Mouse (Mus musculus): ENCODE measurements around the gene Actrt3. TPM values are rescaled to one million over a fixed set of nuclear protein-coding genes. Genes with fewer than 3 reads are reported as not detected.
A peak's percentile ranks its signal among the peaks of the same experiment; 100 is the strongest.

The Actrt3 gene
- polyA plus RNA-seq (2016; fragmentation: Nextera tagmentation; extraction: Ambion mirVana), result not detected in 2 replicates

- H3K4me1 ChIP-seq (replicated peaks), result peaks cover 12% of the 10 kb centered on the region
- ATAC-seq (ENCODE audit: insufficient number of reproducible peaks, low FRiP score), result no peak
- H3K4me2 ChIP-seq, result peak within 1 kb of the TSS; percentile 88
- H3K4me3 ChIP-seq, result peak within 1 kb of the TSS; percentile 55
- H3K9ac ChIP-seq, result peak within 1 kb of the TSS; percentile 63
- peaks cover 12% of the 10 kb centered on the region for H3K27me3 ChIP-seq (replicated peaks)
- H3K27ac ChIP-seq (ENCODE audit: poor library complexity, severe bottlenecking), result no peak within 1 kb of the TSS
- 1% methylated on average over 32 of the region's 32 CpGs for WGBS
- H3K36me3 ChIP-seq, result peaks cover 9% of the 10 kb centered on the region
- H3K9me3 ChIP-seq (replicated peaks), result no peaks in the 10 kb centered on the region
Observed at GRCm38 (mm10) chr3:30599711-30600545, at the start of gene Actrt3. TSS of gene Actrt3 (minus strand) at chr3:30599939.

- Histone ChIP-seq H3K9ac (no peak overlapping the region), H3K27me3 (replicated peaks) (peaks cover 40% of the 10 kb centered on the region), H3K4me1 (replicated peaks) (peaks cover 12% of the 10 kb centered on the region), H3K4me2 (no peak overlapping the region), H3K36me3 (no peaks in the 10 kb centered on the region), H3K4me3 (no peak overlapping the region), H3K27ac (ENCODE audit: poor library complexity, severe bottlenecking) (no peak overlapping the region), H3K9me3 (replicated peaks) (no peaks in the 10 kb centered on the region)
- ATAC-seq (ENCODE audit: insufficient number of reproducible peaks, low FRiP score), result no peak
- 98% methylated on average over 2 of the region's 2 CpGs for WGBS
Observed at GRCm38 (mm10) chr3:30648466-30648865, 48.7 kb upstream of the Actrt3 start.

GRCm38 (mm10) chr3:30647440-30648090, 47.8 kb upstream of the Actrt3 start, which contains the start of gene Lrrc34:
TSS of gene Lrrc34 (minus strand) at chr3:30647869.
- no peak within 1 kb of the TSS for H3K27ac ChIP-seq (ENCODE audit: poor library complexity, severe bottlenecking)
- peaks cover 12% of the 10 kb centered on the region for H3K4me1 ChIP-seq (replicated peaks)
- ATAC-seq (ENCODE audit: insufficient number of reproducible peaks, low FRiP score), result peak; percentile 75
- peak within 1 kb of the TSS; percentile 77 for H3K9ac ChIP-seq
- H3K27me3 ChIP-seq (replicated peaks), result peaks cover 40% of the 10 kb centered on the region
- peak within 1 kb of the TSS; percentile 52 for H3K4me3 ChIP-seq
- under 1% methylated on average over 25 of the region's 25 CpGs for WGBS
- H3K36me3 ChIP-seq, result no peaks in the 10 kb centered on the region
- H3K4me2 ChIP-seq, result peak within 1 kb of the TSS; percentile 94
- no peaks in the 10 kb centered on the region for H3K9me3 ChIP-seq (replicated peaks)

GRCm38 (mm10) chr3:30646761-30647160, 47.0 kb upstream of the Actrt3 start:
- WGBS, result 45% methylated on average over 8 of the region's 8 CpGs
- H3K4me3 ChIP-seq, result no peak overlapping the region
- H3K9ac ChIP-seq, result no peak overlapping the region
- H3K4me1 ChIP-seq (replicated peaks), result peaks cover 12% of the 10 kb centered on the region
- ATAC-seq (ENCODE audit: insufficient number of reproducible peaks, low FRiP score), result no peak
- H3K36me3 ChIP-seq, result no peaks in the 10 kb centered on the region
- no peak overlapping the region for H3K4me2 ChIP-seq
- H3K27ac ChIP-seq (ENCODE audit: poor library complexity, severe bottlenecking), result no peak overlapping the region
- H3K27me3 ChIP-seq (replicated peaks), result peaks cover 33% of the 10 kb centered on the region
- no peaks in the 10 kb centered on the region for H3K9me3 ChIP-seq (replicated peaks)

GRCm38 (mm10) chr3:30644207-30644606, 44.5 kb upstream of the Actrt3 start, which contains the start of gene Lrriq4:
TSS of gene Lrriq4 (plus strand) at chr3:30644507.
- no peak for ATAC-seq (ENCODE audit: insufficient number of reproducible peaks, low FRiP score)
- Histone ChIP-seq H3K36me3 (no peaks in the 10 kb centered on the region), H3K4me2 (no peak within 1 kb of the TSS), H3K9ac (no peak within 1 kb of the TSS), H3K27ac (ENCODE audit: poor library complexity, severe bottlenecking) (no peak within 1 kb of the TSS), H3K4me3 (no peak within 1 kb of the TSS), H3K4me1 (replicated peaks) (peaks cover 6% of the 10 kb centered on the region; the same call in 1 of the 2 replicates), H3K27me3 (replicated peaks) (peaks cover 10% of the 10 kb centered on the region), H3K9me3 (replicated peaks) (no peaks in the 10 kb centered on the region)
- 56% methylated on average over 2 of the region's 2 CpGs for WGBS

- Histone ChIP-seq H3K36me3 (0 out of 2 replicates have a peak, but pooled peaks cover 3% of the 10 kb centered on the region), H3K27me3 (replicated peaks) (no peaks in the 10 kb centered on the region), H3K4me1 (replicated peaks) (no peaks in the 10 kb centered on the region), H3K9ac (no peak overlapping the region), H3K9me3 (replicated peaks) (no peaks in the 10 kb centered on the region), H3K4me3 (no peak overlapping the region), H3K27ac (ENCODE audit: poor library complexity, severe bottlenecking) (no peak overlapping the region), H3K4me2 (no peak overlapping the region)
- ATAC-seq (ENCODE audit: insufficient number of reproducible peaks, low FRiP score), result no peak
- WGBS, result 78% methylated on average over 4 of the region's 4 CpGs
Observed at GRCm38 (mm10) chr3:30635629-30636028, 35.9 kb upstream of the Actrt3 start.

GRCm38 (mm10) chr3:30633681-30634080, 33.9 kb upstream of the Actrt3 start:
- 55% methylated on average over 3 of the region's 3 CpGs for WGBS
- no peak overlapping the region for H3K9ac ChIP-seq
- H3K4me2 ChIP-seq, result no peak overlapping the region
- H3K4me1 ChIP-seq (replicated peaks), result no peaks in the 10 kb centered on the region
- 0 out of 2 replicates have a peak, but pooled peaks cover 3% of the 10 kb centered on the region for H3K36me3 ChIP-seq
- no peak for ATAC-seq (ENCODE audit: insufficient number of reproducible peaks, low FRiP score)
- H3K9me3 ChIP-seq (replicated peaks), result no peaks in the 10 kb centered on the region
- H3K4me3 ChIP-seq, result no peak overlapping the region
- H3K27ac ChIP-seq (ENCODE audit: poor library complexity, severe bottlenecking), result no peak overlapping the region
- no peaks in the 10 kb centered on the region for H3K27me3 ChIP-seq (replicated peaks)

GRCm38 (mm10) chr3:30620132-30620531, 20.4 kb upstream of the Actrt3 start:
- H3K27me3 ChIP-seq (replicated peaks), result no peaks in the 10 kb centered on the region

GRCm38 (mm10) chr3:30610930-30611329, 11.2 kb upstream of the Actrt3 start:
- no peaks in the 10 kb centered on the region for H3K27me3 ChIP-seq (replicated peaks)
- H3K9ac ChIP-seq, result no peak overlapping the region
- peaks cover 73% of the 10 kb centered on the region for H3K36me3 ChIP-seq
- 0 out of 2 replicates have a peak, but pooled peaks cover 2% of the 10 kb centered on the region for H3K4me1 ChIP-seq (replicated peaks)
- no peak for ATAC-seq (ENCODE audit: insufficient number of reproducible peaks, low FRiP score)
- WGBS, result 87% methylated on average over 4 of the region's 4 CpGs
- H3K9me3 ChIP-seq (replicated peaks), result no peaks in the 10 kb centered on the region
- no peak overlapping the region for H3K4me3 ChIP-seq
- no peak overlapping the region for H3K4me2 ChIP-seq
- no peak overlapping the region for H3K27ac ChIP-seq (ENCODE audit: poor library complexity, severe bottlenecking)

More at GRCm38 (mm10) chr3:30620132-30620531, 20.4 kb upstream of the Actrt3 start:
- Histone ChIP-seq H3K4me2 (no peak overlapping the region), H3K36me3 (peaks cover 49% of the 10 kb centered on the region), H3K4me1 (replicated peaks) (no peaks in the 10 kb centered on the region), H3K4me3 (no peak overlapping the region), H3K9ac (no peak overlapping the region), H3K27ac (ENCODE audit: poor library complexity, severe bottlenecking) (no peak overlapping the region), H3K9me3 (replicated peaks) (no peaks in the 10 kb centered on the region)
- no peak for ATAC-seq (ENCODE audit: insufficient number of reproducible peaks, low FRiP score)
- WGBS, result 74% methylated on average over 8 of the region's 8 CpGs

GRCm38 (mm10) chr3:30608999-30609398, 9.3 kb upstream of the Actrt3 start:
- WGBS, result 89% methylated on average over 3 of the region's 3 CpGs
- no peak for ATAC-seq (ENCODE audit: insufficient number of reproducible peaks, low FRiP score)
- 0 out of 2 replicates have a peak, but pooled peaks cover 2% of the 10 kb centered on the region for H3K4me1 ChIP-seq (replicated peaks)
- H3K4me3 ChIP-seq, result no peak overlapping the region
- H3K27me3 ChIP-seq (replicated peaks), result no peaks in the 10 kb centered on the region
- H3K27ac ChIP-seq (ENCODE audit: poor library complexity, severe bottlenecking), result no peak overlapping the region
- no peak overlapping the region for H3K9ac ChIP-seq
- H3K4me2 ChIP-seq, result no peak overlapping the region
- no peaks in the 10 kb centered on the region for H3K9me3 ChIP-seq (replicated peaks)
- peaks cover 70% of the 10 kb centered on the region for H3K36me3 ChIP-seq

GRCm38 (mm10) chr3:30603256-30603655, 3.5 kb upstream of the Actrt3 start:
- Histone ChIP-seq H3K4me1 (replicated peaks) (peaks cover 14% of the 10 kb centered on the region), H3K9ac (no peak overlapping the region; the same call in 1 of the 2 replicates), H3K4me3 (peak overlapping the region; percentile 69), H3K27ac (ENCODE audit: poor library complexity, severe bottlenecking) (no peak overlapping the region), H3K27me3 (replicated peaks) (peaks cover 6% of the 10 kb centered on the region; the same call in 1 of the 2 replicates), H3K9me3 (replicated peaks) (no peaks in the 10 kb centered on the region), H3K4me2 (peak overlapping the region; percentile 70), H3K36me3 (peaks cover 31% of the 10 kb centered on the region)
- no peak for ATAC-seq (ENCODE audit: insufficient number of reproducible peaks, low FRiP score)
- WGBS, result 49% methylated on average over 10 of the region's 10 CpGs

Measured in heart, embryonic 12.5 days (tissue).